Mouse (Mus musculus) mesoderm, embryonic 11.5 days (tissue): ENCODE measurements around the gene Pogk.

Experiments used
- DNase-seq: peaks from one replicate; pipeline ENCODE4 v3.0.0-alpha.2; 2012; ENCODE audit warnings: low read depth, low spot score

Pogk gene

DNA sequence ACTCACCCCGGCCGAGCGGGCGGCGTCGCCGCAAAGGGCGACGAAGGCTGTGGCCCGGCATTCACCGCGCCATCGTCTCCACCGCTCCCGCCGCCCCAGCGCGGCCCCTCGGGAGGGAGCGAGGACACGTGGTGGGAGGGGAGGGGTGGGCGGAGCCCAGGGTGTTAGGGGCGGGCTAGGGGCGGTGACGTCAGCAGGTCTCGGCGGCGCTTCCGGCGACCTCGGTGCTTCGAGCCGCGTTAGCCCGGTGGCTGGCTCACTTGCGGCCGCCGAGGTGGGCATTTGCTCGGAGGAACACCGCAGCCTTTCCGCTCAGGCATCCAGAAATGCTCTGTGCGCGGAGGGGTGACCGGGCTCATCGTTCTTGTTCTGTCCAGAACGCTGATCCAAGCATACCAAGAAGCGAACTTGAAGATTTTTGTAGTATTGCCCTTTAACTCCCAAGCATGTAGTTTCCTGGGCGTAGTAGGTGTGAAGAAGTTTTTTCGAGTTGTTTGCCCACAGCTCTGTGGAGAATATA lies at the start of gene Pogk:
TSS of gene Pogk (minus strand) at position 163 of the 520 bp plus-strand sequence.
- DNase-seq: peak; percentile 93

- no peak for DNase-seq
Measured at GRCm38 (mm10) chr1:166441992-166442391, 32.3 kb upstream of the Pogk start.

DNA sequence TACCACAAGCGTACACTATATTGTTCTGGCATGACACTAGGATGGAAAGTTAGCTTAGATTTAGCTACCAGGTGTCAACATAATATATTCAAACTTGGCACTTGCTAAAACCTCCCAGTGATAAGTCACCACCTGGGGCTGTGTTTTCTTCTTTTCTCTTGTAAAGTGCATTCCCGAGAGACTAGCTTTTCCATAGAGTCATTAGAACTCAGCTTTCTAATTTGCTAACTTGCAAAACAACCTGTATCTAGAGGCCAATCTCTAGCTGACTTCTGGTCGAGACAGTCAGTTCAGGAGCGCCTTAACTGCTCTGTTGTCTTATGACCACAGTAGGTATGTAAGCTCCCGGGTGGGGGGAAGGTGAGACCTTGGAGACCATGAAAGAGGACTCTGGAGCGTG lies 29.8 kb upstream of the Pogk start:
- DNase-seq: no peak

GRCm38 (mm10) chr1:166429809-166430431 lies 20.3 kb upstream of the Pogk start:
- DNase-seq: no peak

DNA sequence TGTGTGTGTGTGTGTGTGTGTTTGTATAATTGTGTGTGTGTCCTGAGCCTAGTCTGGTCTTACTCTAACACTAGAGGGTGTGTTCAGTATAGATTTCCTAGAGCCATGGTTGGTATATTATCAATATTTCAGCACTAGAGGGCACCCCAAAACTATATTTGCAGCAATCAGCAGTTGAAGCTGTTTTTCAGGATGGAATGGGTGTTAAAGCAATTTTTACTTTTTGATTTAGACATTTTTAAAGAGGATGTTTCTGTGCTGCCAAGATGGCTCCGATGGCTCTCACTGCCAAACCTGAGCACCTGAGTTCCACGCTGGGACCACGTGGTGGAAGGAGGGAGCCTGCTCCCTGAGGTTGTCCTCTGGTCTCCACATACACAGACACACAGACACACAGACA lies 19.4 kb upstream of the Pogk start:
- no peak for DNase-seq

GRCm38 (mm10) chr1:166412266-166412665 lies 2.6 kb upstream of the Pogk start:
- DNase-seq: no peak

GRCm38 (mm10) chr1:166411541-166411940 lies 1.9 kb upstream of the Pogk start:
- DNase-seq: no peak

DNA sequence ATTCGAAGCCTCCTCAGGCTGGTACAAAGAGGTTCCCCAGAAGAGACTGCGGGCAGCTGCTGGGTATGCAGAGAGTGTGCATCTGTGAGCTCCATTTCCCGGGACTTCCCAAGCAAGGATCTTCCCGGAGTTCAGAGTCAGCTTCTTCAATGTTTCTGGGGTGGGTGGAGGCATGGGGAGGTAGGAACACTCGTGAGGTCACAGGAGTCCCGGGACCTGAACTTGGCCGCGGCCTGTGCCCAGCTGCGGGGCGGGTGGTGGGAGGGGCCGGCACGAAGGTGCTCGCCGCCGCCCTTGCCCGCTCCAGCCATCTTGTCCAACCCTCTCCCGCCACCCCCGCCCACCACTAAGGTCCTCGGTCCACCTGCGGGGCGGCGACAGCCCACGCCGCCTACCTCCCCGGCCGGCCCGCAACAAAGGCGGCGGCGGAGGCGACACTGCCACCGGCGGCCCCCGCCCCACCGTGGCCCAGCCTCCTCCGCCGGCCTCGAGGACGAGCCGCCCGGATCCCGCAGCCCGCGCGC lies 424 bp downstream of the Pogk start:
- peak; percentile 39 for DNase-seq

DNA sequence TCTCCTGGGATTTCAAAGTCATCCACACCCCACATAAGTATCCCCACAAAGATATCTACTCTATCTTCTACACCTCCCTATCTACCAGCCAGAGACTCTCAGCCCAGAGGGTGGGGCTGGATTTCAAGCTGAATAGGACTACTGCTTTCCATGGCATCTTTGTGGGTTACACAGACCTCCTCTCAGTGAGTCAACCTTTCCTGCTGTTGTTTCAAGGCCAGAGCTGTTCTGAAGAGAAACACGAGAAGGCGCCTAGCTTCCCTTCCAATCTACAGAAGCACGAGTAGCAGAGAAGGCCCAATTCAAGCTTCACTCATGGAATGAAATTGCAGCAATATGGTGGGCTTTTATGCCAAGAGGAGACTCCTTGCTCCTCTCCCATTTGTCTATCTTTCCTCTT lies 5.8 kb downstream of the Pogk start:
- DNase-seq: no peak

GRCm38 (mm10) chr1:166402003-166402402 lies 7.7 kb downstream of the Pogk start:
- DNase-seq: no peak

GRCm38 (mm10) chr1:166401455-166401854 lies 8.2 kb downstream of the Pogk start:
- DNase-seq: no peak

DNA sequence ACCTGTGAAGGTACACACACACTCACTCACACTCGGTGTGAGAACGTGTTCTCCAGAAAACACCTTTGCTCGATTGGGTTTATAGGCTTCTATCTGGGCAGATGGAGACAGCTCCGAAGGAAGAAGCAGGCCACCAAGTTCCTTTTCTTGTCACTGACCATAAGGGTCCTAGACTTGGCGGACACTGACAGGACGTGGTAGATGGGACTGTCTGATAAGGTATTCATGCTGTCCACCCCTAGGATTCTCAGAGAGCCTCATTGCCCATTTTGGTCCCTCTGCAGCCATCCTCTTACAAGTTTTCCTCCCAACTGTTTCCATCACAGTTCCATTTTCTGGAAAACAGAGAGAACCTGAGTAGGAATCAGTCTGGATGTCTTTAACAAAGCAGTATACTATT lies 13.3 kb downstream of the Pogk start:
- DNase-seq: no peak

GRCm38 (mm10) chr1:166395661-166396060 lies 14.0 kb downstream of the Pogk start:
- DNase-seq: no peak

GRCm38 (mm10) chr1:166394770-166395169 lies 14.9 kb downstream of the Pogk start:
- no peak for DNase-seq

DNA sequence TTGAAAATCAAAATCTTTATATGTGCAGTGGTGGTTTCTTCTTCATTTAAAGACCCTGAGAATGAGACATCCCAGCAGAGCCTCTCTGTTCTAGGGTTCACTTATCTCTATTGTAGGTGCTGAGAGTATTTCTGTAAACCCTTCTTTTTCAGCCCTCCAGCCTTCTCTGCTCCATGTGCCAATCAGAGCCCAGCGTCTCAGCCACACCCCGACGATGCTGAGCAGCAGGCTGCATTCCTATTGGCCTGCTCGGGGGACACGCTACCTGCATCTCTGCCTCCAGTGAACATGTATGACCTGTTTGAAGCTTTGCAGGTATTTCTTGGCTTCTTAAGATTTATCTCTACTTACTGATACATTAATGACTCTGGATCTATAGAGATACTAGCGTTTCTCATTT lies 18.0 kb downstream of the Pogk start:
- no peak for DNase-seq

- DNase-seq: no peak
Measured at GRCm38 (mm10) chr1:166389406-166390125, 20.1 kb downstream of the Pogk start.

- DNase-seq: no peak
Measured at GRCm38 (mm10) chr1:166388511-166388910, 21.2 kb downstream of the Pogk start.

- DNase-seq: no peak
Measured at GRCm38 (mm10) chr1:166385431-166385830, 24.2 kb downstream of the Pogk start.

GRCm38 (mm10) chr1:166384614-166385013 lies 25.0 kb downstream of the Pogk start:
- no peak for DNase-seq

- no peak for DNase-seq
Measured at GRCm38 (mm10) chr1:166382626-166383025, 27.0 kb downstream of the Pogk start.

- no peak for DNase-seq
Measured at GRCm38 (mm10) chr1:166381821-166382220, 27.8 kb downstream of the Pogk start.

GRCm38 (mm10) chr1:166381336-166381735 lies 28.3 kb downstream of the Pogk start:
- DNase-seq: no peak
